Mouse (Mus musculus) heart, embryonic 14.5 days (tissue): ENCODE data around the gene Nol4l. TPM values are rescaled to one million over a fixed set of nuclear protein-coding genes. Genes with fewer than 3 reads are reported as not detected.

ENCODE experiments used
- ATAC-seq: fragments of 200-750 bp; cut with Nextera tagmentation; 2 replicates; pipeline ENCODE4 v1.8.0; 2017; ENCODE audit warnings: low read depth, moderate TSS enrichment; ENCODE audit not compliant: insufficient number of reproducible peaks, insufficient read depth, low FRiP score
- H3K27ac ChIP-seq, 2 experiments: fragments of 200-500 bp in 1 of 2; fragments of 300-500 bp in 1 of 2; sonication (generic) in 1 of 2; replicated peaks in 1 of 2; 2 replicates each; pipeline ENCODE4 v1.5.1; 2012 to 2014; ENCODE audit warnings: low read depth in 2 of 2, low read length in 2 of 2, control low read depth in 1 of 2, mild to moderate bottlenecking in 1 of 2, mixed read lengths in 1 of 2; ENCODE audit not compliant: control insufficient read depth in 1 of 2, insufficient read depth in 1 of 2
- H3K27me3 ChIP-seq: fragments of 300-500 bp; sonication (generic); 2 replicates; pipeline ENCODE4 v1.6.1; 2014; ENCODE audit warnings: mild to moderate bottlenecking, low read length, control low read depth; ENCODE audit not compliant: control insufficient read depth, insufficient read depth
- H3K36me3 ChIP-seq: fragments of 300-500 bp; sonication (generic); 2 replicates; pipeline ENCODE4 v1.6.1; 2014; ENCODE audit warnings: mild to moderate bottlenecking, control low read depth, low read length, mixed read lengths; ENCODE audit not compliant: control insufficient read depth, insufficient read depth
- H3K4me1 ChIP-seq, 2 experiments: fragments of 200-500 bp in 1 of 2; fragments of 300-500 bp in 1 of 2; sonication (generic) in 1 of 2; 2 replicates each; pipeline ENCODE4 v1.6.1; 2012 to 2014; ENCODE audit warnings: low read length in 2 of 2, control low read depth in 1 of 2, mixed read lengths in 1 of 2; ENCODE audit not compliant: control insufficient read depth in 2 of 2, insufficient read depth in 2 of 2
- H3K4me2 ChIP-seq: fragments of 300-500 bp; sonication (generic); 2 replicates; pipeline ENCODE4 v1.6.1; 2014; ENCODE audit warnings: mild to moderate bottlenecking, low read length
- H3K4me3 ChIP-seq, 2 experiments: fragments of 200-500 bp in 1 of 2; fragments of 300-500 bp in 1 of 2; sonication (generic) in 1 of 2; 2 replicates each; pipeline ENCODE4 v1.5.1; 2012 to 2014; ENCODE audit warnings: low read length in 2 of 2, mild to moderate bottlenecking in 2 of 2, control low read depth in 1 of 2, low read depth in 1 of 2, moderate library complexity in 1 of 2; ENCODE audit not compliant: control insufficient read depth in 1 of 2, insufficient read depth in 1 of 2
- H3K9ac ChIP-seq: fragments of 300-500 bp; sonication (generic); 2 replicates; pipeline ENCODE4 v1.6.1; 2014; ENCODE audit warnings: mild to moderate bottlenecking, low read length
- H3K9me3 ChIP-seq: fragments of 300-500 bp; sonication (generic); 2 replicates; pipeline ENCODE4 v1.6.1; 2016; ENCODE audit warnings: low read length, control low read depth; ENCODE audit not compliant: control insufficient read depth
- WGBS: fragments of 180-500 bp; shearing (Covaris S2); extraction: QIAGEN DNeasy Blood & Tissue Kit; methylation state at CpG from one replicate; pipeline ENCODE4 v1.1.7; 2014; 5-methylcytosine and 5-hydroxymethylcytosine counted together
- polyA plus RNA-seq: library from polyadenylated mRNA; unstranded; fragments of >200 nt; fragmentation: Nextera tagmentation; extraction: Ambion mirVana; gene quantifications from 2 replicates; pipeline ENCODE4 v1.2.1, GENCODE M21; 2014

Nol4l gene
- polyA plus RNA-seq, 1 experiment from 2014 or later: 12.6 TPM

DNA sequence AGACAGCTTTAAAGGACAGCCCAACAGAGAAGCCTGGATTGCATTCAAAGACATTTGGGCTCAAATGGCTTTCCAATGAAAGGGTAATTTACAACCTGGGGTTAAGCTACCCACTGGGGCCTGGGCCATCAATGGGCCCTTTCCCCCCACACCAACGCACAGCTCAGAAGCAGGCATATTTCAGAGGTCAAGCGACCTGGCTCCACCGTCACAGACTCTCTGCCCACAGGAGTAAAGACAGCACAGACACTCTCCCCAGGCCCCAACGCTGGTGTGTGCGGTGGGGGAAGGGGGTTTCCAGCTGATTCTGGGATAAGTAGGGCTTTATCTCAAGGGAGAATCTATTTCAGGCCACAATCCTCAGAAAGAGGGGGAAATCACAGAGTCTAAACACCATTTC lies 87.1 kb downstream of the Nol4l start:
- H3K27ac ChIP-seq: peak overlapping the region in 1 of 2 experiments; percentile 94; a peak in 2 of 4 replicates
- H3K9ac ChIP-seq: peak overlapping the region; percentile 94
- H3K4me1 ChIP-seq: peaks cover 33 to 65% of the 10 kb centered on the region in 2 experiments
- no peaks in the 10 kb centered on the region for H3K36me3 ChIP-seq
- ATAC-seq: no peak
- peak overlapping the region; percentile 93 to 95 for H3K4me3 ChIP-seq
- H3K9me3 ChIP-seq: no peaks in the 10 kb centered on the region
- WGBS: 29% methylated on average over 5 of the region's 5 CpGs
- peak overlapping the region; percentile 100 for H3K4me2 ChIP-seq
- H3K27me3 ChIP-seq: no peaks in the 10 kb centered on the region

DNA sequence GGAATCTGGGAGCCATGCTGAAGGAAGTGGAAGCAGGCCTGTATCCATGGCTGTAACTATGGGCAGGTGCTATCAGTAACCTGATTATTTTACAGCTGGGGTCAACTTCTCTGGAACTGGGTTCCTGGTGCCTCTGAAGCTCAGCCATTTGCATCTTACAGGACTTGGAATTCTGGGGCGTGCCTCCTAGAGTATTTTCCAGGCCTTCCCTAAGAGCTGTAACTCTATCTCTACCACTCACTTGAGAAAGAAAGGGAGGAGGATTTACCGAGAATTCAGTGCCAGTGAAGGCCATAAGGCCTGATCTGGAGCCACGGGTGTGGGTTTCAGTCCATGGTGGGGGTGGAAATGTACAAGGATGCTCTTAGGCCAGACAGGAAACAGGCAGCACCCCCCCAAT lies 88.5 kb downstream of the Nol4l start:
- no peak for ATAC-seq
- peaks cover 48 to 71% of the 10 kb centered on the region in 2 experiments for H3K4me1 ChIP-seq
- 23% methylated on average over 3 of the region's 3 CpGs for WGBS
- H3K9ac ChIP-seq: peak overlapping the region; percentile 41; the same call in 1 of the 2 replicates
- peaks cover under 1% of the 10 kb centered on the region; the same call in 1 of the 2 replicates for H3K36me3 ChIP-seq
- peak overlapping the region; percentile 1 to 62; a peak in 2 of 4 replicates for H3K27ac ChIP-seq
- H3K27me3 ChIP-seq: no peaks in the 10 kb centered on the region
- no peaks in the 10 kb centered on the region for H3K9me3 ChIP-seq
- H3K4me3 ChIP-seq: no peak overlapping the region
- peak overlapping the region; percentile 100 for H3K4me2 ChIP-seq

DNA sequence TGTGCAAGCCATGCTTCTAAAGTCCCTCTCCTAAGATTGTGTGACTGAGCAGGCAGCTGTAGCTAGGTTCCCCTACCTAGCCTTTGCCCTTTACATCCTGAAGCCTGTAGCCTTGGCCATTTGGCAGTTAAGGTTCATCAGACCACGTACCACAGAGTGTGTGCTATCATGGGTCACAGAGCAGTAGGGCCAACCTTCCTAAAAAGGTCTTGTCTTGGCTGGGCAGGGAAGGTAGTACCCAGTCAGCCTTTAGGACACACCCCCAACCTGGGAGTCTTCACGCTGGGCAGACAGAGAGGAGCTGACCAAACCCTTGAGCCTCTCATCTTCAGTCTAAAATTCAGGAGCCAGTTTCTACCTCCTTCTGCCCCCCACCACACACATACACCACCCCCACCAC lies 89.0 kb downstream of the Nol4l start:
- WGBS: 39% methylated on average over 2 of the region's 2 CpGs
- no peak overlapping the region for H3K4me3 ChIP-seq
- peaks cover 5% of the 10 kb centered on the region; the same call in 1 of the 2 replicates for H3K36me3 ChIP-seq
- H3K4me1 ChIP-seq: peaks cover 52 to 73% of the 10 kb centered on the region in 2 experiments
- peak overlapping the region; percentile 12 to 62; a peak in 3 of 4 replicates for H3K27ac ChIP-seq
- H3K4me2 ChIP-seq: peak overlapping the region; percentile 100
- H3K9ac ChIP-seq: peak overlapping the region; percentile 57; the same call in 1 of the 2 replicates
- ATAC-seq: no peak
- H3K9me3 ChIP-seq: no peaks in the 10 kb centered on the region
- no peaks in the 10 kb centered on the region for H3K27me3 ChIP-seq

DNA sequence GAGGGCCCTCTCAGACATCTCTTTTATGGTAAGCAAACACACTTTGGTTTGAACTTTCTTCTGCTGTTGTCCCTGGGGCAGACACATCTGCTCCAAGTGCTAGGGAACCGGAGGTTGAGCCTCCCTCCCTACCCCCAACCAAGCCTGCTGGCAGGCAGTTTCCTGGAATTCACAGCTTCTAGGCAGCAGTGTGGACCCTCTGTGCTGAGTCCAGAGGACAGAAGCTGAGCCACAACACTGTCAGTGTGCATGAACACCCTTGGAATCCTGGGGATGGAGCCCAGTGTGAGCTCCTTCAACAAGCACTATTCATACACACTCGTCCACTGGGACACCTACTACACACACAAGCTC lies 92.5 kb downstream of the Nol4l start:
- H3K9ac ChIP-seq: peak overlapping the region; percentile 56
- no peaks in the 10 kb centered on the region for H3K27me3 ChIP-seq
- WGBS: 15% methylated on average over 2 of the region's 2 CpGs
- no peaks in the 10 kb centered on the region for H3K9me3 ChIP-seq
- H3K4me3 ChIP-seq: no peak overlapping the region
- H3K4me2 ChIP-seq: peak overlapping the region; percentile 45
- peaks cover 22% of the 10 kb centered on the region for H3K36me3 ChIP-seq
- H3K27ac ChIP-seq: peak overlapping the region; percentile 84 to 93
- ATAC-seq: no peak; the same call in 1 of the 2 replicates
- H3K4me1 ChIP-seq: peaks cover 80 to 92% of the 10 kb centered on the region in 2 experiments

DNA sequence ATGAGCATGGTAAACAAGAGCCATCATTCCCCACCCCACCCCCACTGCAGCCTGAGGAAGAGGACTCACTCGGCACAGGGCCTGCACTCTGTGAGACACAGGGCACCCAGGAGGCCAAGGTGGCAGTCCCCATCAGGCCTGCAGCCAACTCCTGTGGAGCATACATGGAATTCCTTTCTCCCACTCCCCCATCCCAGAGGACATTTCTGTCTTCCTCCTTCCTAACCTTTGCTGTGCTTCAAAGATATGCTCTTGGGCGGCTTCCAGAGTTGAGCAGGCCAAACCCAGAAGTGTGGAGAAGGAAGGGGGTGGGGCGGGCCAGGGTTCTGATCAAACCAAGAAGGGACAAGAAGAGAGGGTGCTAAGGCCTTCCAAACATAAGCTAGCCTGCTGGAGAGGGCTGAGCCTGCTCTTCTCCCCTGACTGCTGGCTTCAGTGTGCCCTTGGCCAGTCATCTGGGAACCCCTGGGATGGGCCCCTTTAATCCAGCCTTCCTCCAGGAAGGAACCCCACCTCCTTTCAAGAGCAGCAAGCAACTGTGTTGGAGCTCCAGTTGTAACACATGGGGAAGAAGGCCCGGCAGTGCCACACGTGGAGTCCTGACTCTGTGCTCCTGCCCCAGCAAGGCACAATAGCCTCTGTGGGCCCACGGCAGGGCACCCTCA lies 93.0 kb downstream of the Nol4l start:
- H3K4me1 ChIP-seq: peaks cover 79 to 92% of the 10 kb centered on the region in 2 experiments
- peak overlapping the region; percentile 84 to 93 for H3K27ac ChIP-seq
- no peaks in the 10 kb centered on the region for H3K9me3 ChIP-seq
- H3K36me3 ChIP-seq: peaks cover 27% of the 10 kb centered on the region
- H3K27me3 ChIP-seq: no peaks in the 10 kb centered on the region
- peak overlapping the region; percentile 45 for H3K4me2 ChIP-seq
- WGBS: 2% methylated on average over 6 of the region's 6 CpGs
- peak overlapping the region; percentile 56 for H3K9ac ChIP-seq
- ATAC-seq: peak; percentile 71
- H3K4me3 ChIP-seq: no peak overlapping the region

DNA sequence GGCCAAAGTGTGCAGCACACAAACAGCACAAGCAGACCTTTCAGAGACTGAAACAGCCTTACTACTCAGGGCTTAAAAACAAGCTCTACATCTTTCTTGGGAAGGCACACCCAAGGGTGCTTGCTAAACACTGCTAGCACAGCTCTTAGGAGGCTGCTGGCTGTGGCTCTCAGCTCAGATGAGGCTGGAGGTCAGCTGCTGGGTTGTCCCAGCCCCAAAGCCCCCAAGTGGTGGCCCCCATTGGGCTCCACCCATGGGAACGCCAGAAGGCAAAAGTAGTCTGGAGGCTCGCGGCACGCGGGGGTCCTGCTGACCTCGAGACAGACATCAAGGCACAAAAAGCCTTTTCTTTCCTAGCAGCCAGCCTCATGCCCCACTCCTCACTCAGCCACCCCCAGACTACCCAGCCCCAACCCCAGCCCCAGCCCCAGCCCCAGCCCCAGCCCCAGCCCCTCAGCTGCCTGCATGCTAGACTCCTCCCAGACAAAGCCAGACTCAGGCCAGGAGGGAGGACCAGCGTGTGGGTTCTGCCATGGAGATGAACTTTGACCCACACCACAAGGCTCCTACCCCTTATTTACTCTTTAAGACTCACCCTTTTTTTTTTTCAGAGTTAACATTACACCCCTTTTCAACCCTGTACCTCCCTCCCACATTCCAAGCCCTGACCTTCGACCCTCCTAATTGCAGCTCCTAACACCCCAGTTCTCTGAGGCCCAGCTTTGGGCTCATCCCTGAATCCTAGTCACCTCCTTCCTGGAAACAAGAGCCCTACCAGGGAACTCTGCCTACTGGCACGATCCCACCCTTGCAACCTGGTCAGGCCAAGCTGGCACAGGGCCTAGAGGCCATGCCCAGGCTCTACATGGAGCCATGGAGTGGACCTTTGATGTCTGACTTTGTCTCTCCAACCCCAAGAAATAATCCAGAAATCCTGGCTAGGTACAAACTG lies 94.6 kb downstream of the Nol4l start:
- no peak overlapping the region for H3K4me3 ChIP-seq
- no peak overlapping the region for H3K9ac ChIP-seq
- 48% methylated on average over 9 of the region's 9 CpGs for WGBS
- no peaks in the 10 kb centered on the region for H3K9me3 ChIP-seq
- H3K27me3 ChIP-seq: no peaks in the 10 kb centered on the region
- H3K4me1 ChIP-seq: peaks cover 67 to 77% of the 10 kb centered on the region in 2 experiments
- no peak overlapping the region for H3K4me2 ChIP-seq
- H3K36me3 ChIP-seq: peaks cover 44% of the 10 kb centered on the region
- no peak for ATAC-seq
- peak overlapping the region in 1 of 2 experiments; percentile 93; a peak in 2 of 4 replicates for H3K27ac ChIP-seq

DNA sequence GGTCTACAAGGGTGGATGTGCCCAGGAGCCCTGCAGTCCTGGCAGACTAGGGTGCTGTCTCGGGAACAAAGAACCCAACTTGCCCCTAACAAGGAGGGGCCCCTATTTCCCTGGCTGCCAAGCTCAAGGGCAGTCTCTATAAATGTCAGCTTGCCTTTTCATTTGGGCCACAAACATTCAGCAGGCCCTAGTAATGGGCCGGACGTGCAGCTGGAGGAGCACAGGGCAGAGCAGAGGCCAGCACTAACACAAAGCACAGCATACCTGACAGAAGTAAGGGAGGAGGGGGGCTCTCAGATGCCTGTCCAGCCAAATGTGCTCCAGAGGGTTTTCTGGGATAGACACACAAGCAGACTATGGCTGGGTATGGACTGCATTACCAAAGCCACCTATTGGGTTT lies 95.9 kb downstream of the Nol4l start:
- Histone ChIP-seq H3K36me3 (peaks cover 51% of the 10 kb centered on the region), H3K27me3 (no peaks in the 10 kb centered on the region), H3K27ac (peak overlapping the region; percentile 14 to 75; a peak in 2 of 4 replicates), H3K9me3 (no peaks in the 10 kb centered on the region), H3K4me1 (peaks cover 67 to 76% of the 10 kb centered on the region in 2 experiments), H3K9ac (peak overlapping the region; percentile 51; the same call in 1 of the 2 replicates), H3K4me3 (no peak overlapping the region), H3K4me2 (no peak overlapping the region)
- no peak for ATAC-seq
- WGBS: 35% methylated on average over 3 of the region's 3 CpGs
